Mouse (Mus musculus): ENCODE results near the gene Cebpa.

Cebpa gene

GRCm38 (mm10) chr7:35120146-35120691 lies 1.1 kb downstream of the Cebpa start:
- DNase-seq (ENCODE audit: low spot score), result no peak

DNA sequence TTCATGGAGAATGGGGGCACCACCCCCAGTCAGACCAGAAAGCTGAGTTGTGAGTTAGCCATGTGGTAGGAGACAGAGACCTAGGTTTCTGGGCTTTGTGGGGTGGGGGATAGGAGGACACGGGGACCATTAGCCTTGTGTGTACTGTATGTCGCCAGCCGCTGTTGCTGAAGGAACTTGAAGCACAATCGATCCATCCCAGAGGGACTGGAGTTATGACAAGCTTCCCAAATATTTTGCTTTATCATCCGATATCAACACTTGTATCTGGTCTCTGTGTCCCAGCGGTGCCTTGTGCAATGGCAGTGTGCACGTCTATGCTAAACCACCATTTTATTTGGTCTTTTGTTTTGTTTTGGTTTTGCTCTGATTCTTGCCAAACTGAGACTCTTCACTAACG lies 2.1 kb downstream of the Cebpa start:
- no peak for DNase-seq (ENCODE audit: low spot score)

DNA sequence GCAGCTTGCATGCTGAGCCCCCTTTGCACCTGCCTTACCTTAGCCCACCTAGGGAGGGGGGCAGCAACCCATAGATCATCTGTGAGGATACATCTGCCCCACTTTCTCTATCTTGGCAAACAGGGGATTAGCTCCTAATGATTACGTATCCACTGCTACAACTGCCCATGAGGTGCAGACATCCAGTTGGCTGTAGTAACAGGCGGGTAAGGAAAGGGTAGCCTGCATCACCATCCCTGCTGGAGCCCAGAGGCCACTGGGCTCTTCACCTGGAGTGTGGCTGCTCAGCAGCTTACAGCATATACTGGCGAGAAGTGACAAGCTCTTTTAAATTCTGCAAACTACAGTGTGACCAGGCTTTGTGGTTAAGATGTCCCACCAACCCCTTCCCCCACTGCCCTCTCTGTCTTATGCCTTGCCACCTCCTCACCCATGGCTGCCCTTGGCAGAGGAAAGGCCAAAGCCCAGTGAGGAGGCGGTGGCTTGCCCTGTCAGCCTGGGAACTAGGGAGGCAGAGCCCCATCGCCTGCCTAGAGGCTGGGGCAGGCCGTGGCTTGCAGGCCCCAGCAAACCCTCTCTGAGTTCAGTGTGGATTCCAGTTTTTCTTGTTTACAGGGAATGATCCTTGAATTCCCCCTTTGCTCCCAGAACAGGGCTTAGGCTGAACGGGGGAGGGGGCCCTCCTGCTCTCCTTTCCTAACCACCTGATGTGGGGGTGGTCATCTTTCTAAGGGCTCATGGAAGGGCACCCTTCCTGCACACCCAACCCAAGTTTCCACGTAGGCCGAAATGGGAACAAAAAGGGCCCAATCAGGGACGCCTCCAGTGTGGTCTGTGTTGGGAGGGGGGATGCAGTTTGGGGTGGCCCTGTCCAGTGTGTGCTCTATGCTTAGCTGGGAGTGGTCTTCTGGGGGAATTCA lies 3.6 kb downstream of the Cebpa start:
- no peak for DNase-seq (ENCODE audit: low spot score)

GRCm38 (mm10) chr7:35123431-35123953 lies 4.4 kb downstream of the Cebpa start:
- no peak for DNase-seq (ENCODE audit: low spot score)

- no peak for DNase-seq (ENCODE audit: low spot score)
Observed at GRCm38 (mm10) chr7:35124216-35124615, 5.1 kb downstream of the Cebpa start.

DNA sequence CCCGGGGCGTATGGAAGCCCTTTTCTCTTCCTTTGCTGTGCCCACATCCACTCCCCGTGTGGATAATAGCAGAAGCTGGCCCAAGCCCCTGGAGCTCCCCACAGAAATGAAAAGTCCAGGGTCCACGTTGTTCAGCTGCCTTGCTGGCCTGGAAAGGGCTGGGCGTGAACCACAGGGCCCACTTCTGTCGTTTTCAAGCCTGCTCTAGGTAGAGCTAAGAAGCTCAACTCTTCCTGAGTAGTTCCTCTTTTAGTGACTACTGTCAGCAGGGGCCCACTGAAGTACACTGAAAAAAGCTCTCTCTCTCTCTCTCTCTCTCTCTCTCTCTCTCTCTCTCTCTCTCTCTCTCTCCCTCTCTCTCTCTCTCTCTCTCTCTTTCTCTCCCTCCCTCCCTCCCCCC lies 5.7 kb downstream of the Cebpa start:
- no peak for DNase-seq (ENCODE audit: low spot score)

DNA sequence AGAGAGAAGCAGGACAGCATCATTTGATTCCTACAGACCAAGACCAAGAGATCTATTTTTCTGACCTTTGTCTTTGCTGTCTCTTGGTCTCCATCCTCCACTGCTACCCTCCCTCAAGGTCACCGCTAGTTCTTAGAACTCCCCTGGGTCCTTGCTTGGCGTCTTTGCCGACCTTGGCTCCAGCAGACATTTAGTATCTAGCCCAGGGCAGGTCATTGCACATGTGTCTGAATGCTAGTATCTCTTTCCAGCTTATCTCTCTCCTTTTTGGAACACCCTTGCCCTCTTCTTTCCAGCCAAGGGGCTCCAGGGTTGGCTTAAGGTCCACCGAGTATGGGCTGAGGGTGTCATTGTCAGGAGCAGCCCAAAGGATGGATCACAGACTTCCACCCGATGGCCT lies 6.9 kb downstream of the Cebpa start:
- no peak for DNase-seq (ENCODE audit: low spot score)

DNA sequence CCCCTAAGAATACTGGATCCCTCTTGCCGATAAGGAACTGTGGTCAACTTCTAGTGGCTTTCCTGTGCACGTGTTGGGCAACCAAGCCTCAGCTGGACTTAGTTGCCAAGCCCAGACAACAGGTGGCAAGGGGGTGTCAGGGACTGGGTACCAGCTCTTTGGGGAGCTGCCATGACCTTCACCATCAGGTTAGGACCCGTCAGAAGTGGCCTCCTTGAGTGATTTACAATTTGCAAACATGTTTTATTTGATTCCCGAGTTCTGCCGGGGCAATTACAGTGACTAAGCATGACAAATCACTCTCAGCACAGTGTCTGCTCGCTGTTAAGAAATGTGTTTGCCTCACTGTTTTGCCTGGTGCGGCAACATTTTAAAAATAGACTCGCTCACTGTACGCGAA lies 7.9 kb downstream of the Cebpa start:
- DNase-seq (ENCODE audit: low spot score), result no peak

DNA sequence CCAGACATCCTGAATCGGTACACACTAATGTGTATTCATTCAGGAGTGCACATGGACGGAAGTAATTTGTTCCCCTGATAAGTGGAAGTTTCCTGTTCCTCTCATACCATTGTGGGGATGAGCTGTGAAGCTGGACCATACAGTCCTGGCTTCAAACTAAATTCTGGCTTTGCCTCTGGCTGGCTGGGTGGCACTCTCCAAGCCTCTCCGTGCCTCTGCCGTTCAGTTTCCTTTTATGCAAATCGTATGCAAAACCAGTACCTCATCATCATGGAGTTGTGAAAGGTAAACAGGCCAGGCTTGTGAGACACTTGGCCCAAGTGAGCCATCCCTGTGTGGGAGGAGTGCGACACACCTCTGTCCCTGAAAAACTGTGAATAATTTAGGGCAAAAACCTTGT lies 8.6 kb downstream of the Cebpa start:
- no peak for DNase-seq (ENCODE audit: low spot score)

GRCm38 (mm10) chr7:35128677-35129567 lies 9.8 kb downstream of the Cebpa start:
- no peak for DNase-seq (ENCODE audit: low spot score)

- DNase-seq (ENCODE audit: low spot score), result no peak
Observed at GRCm38 (mm10) chr7:35130059-35130738, 11.1 kb downstream of the Cebpa start.

GRCm38 (mm10) chr7:35130888-35131287 lies 11.8 kb downstream of the Cebpa start:
- no peak for DNase-seq (ENCODE audit: low spot score)

- no peak for DNase-seq (ENCODE audit: low spot score)
Observed at GRCm38 (mm10) chr7:35131601-35132000, 12.5 kb downstream of the Cebpa start.

DNA sequence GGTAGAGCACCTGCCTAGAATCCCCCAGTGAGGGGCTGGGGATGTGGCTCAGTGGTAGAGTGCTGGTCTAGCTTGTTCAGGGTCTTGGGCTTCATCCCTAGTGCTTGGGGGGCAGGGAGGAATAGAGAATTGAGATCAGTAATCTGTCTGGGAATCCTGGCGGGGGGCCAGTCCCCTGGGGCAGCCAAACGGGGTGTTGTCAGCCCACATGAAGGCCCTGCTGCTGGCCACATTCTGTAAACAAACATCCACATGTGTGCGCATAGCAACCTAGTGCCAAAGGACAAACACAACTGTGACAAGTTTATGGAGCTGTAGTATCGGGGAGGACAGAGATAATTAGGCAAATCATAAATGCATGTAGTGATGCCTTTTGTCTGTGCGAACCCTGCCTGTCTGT lies 15.5 kb downstream of the Cebpa start:
- DNase-seq (ENCODE audit: low spot score), result no peak

DNA sequence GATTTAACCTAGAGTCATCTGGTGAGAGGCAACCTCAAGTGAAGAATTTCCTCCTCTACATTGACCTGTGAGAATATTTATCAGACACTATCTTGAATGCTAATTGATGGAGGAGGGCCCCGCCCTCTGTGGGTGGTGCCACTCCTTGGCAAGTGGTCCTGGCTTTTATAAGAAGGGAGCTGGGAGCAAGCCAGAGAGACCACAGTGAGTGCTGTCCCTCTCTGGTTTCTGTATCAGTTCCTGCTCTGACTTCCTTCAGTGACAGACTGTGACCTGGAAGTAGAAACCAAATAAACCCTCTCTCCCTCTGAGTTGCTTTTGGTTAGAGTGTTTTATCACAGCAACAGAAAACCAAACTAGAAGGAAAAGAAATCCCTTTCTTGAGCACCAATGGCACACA lies 18.4 kb downstream of the Cebpa start:
- DNase-seq (ENCODE audit: low spot score), result no peak

- DNase-seq (ENCODE audit: low spot score), result no peak
Observed at GRCm38 (mm10) chr7:35138481-35138880, 19.4 kb downstream of the Cebpa start.

DNA sequence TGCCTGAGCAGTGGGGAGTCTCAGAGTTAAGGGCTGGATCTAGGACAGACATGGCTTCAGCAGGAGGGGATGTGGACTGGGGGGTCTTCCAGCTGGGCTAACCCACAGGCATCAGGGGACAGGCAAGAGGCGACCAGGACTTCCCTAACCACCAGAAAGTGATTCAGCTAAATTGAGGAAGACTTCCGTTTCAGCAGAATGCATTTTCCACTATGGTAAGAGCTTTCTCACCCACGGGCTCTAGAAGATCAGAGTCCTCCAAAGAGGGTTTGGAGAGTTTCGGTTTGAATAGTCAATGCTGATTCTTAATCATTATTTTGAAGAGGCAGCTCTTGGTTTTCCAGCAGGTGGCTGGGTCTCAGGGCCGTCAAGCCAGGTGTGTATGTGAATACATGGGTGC lies 20.8 kb downstream of the Cebpa start:
- DNase-seq (ENCODE audit: low spot score), result no peak

- peak; percentile 36 for DNase-seq (ENCODE audit: low spot score)
Observed at GRCm38 (mm10) chr7:35141519-35141918, 22.4 kb downstream of the Cebpa start.

DNA sequence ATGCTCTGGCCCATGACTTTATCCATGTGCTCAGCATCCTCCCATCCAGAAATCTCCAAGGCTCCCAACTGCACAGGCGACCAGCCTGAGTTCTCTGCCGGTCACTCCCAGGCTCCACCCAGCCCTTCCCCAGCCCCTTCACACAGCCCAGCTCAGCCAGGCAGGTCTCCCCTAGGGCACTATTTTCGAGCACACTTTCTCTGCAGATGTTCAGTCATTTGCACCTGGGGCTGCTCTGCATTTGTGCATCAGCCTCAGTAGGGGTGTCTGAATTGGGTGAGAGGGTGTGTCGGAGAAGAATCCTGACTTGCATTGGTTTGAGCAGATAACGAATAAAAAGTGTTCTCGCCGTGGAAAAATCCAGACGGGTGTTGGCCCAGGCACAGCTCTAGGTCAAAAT lies 23.4 kb downstream of the Cebpa start:
- no peak for DNase-seq (ENCODE audit: low spot score)

DNA sequence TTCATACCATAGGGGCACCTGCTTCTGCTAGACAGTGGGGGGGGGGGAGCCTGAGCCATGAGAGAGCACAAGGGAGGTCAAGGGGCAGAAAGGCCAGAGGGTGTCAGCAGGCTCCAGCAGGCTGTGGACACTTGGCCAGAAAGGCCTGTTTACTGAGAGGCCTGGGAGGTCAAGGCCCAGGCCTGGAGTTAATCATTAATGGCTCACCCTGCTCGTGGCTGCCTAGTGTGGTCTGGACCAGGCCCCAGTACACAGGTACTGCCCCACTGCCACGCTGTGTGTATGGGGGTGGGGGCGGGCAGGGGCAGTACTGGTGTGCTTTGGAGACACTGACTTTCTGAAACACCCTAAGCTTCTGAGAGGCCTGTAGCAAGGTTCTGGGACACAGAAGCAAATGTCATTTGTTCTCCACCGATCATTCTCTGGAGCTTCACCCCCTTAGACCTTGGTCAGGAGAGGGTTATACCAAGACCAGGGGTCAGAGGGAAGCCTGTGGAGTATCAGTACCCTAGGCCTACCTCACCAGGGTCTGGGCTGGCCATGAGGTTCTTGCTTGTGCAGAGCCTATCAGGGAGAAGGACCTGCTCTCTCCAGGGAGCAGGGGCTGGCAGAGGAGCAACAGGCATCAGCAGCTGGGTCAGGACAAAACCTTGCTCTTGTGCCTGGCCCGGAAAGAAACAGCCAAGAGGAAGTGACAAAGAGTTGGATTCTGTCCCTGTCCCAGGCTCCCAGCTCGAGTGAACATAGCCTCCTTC lies 24.9 kb downstream of the Cebpa start:
- DNase-seq (ENCODE audit: low spot score), result peak; percentile 92

GRCm38 (mm10) chr7:35145068-35145467 lies 26.0 kb downstream of the Cebpa start:
- DNase-seq (ENCODE audit: low spot score), result no peak

All from yolk sac, embryonic 10.5 days (tissue).